Mouse (Mus musculus) liver, embryonic 14.5 days (tissue): ENCODE measurements at regions not wholly inside any gene's neighbourhood (a gene's known extent, or its start where the extent isn't known, plus 50 kb on each side); places are given as distances from the start of the nearest gene placed in this dataset.

ENCODE experiments used
- CTCF ChIP-seq: IDR thresholded peaks from 2 replicates; pipeline ENCODE4 v1.5.1; 2016; ENCODE audit warnings: antibody characterized with exemption, low read depth, control low read depth
- EP300 ChIP-seq: IDR thresholded peaks from 2 replicates; pipeline ENCODE4 v1.6.1; 2016; ENCODE audit warnings: antibody characterized with exemption, low read depth

DNA sequence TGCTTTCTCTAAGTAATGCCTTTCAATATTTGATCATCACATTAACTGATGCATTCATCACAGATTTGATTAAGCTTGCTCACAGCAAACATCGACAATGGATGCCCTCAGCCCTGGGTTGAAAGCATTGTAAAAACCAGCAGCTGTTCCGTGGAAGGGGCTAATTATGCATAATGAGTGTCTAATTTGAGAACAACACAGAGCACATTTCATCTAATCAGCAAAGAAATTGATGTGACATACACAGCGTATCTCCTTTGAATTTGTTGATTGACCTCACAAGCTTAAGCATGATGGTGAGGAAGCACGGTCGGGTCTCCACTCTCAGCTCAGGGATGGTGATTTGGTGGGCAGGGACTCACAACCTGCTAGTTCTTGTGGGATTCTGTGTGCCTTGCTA is 84.0 kb upstream of the Ttc29 start:
- TF ChIP-seq CTCF (no peak), EP300 (no peak)
